In genomic region chr13:104763193-104763592, GRCm38 (mm10) we compare ENCODE assay signal across 22 mouse cellular contexts. TPM values are rescaled to one million over a fixed set of nuclear protein-coding genes. Genes with fewer than 3 reads are reported as not detected.
DNase-seq lines count a peak whose midpoint lies in the region; ATAC-seq and TF ChIP-seq lines count a peak whose summit lies in the region.
"Had no signal": no experiment of that assay in that cellular context is flagged by ENCODE, and none has a peak within 500 bp of the region (broad histone marks: within the 10 kb centered on the region; RNA-seq: fewer than 3 reads in every experiment).

No protein-coding gene starts in this region.

- no peak for TF ChIP-seq POLR2A in spleen, adult 2 months (IDR thresholded peaks at IDR 0.05; ENCODE audit: low read depth, low read length)

- no peaks in the 10 kb centered on the region for H3K36me3 ChIP-seq in spleen, adult 2 months (ENCODE audit: control insufficient read depth, insufficient read depth, low read length)
- H3K36me3 ChIP-seq: embryonic facial prominence, embryonic 15.5 days; forebrain, embryonic 12.5 days; heart, embryonic 13.5 days had no signal

- peaks cover 11% of the 10 kb centered on the region; the same call in 1 of the 2 replicates for H3K4me1 ChIP-seq in spleen, adult 2 months (ENCODE audit: control insufficient read depth, insufficient read depth, insufficient read length)
- H3K4me1 ChIP-seq: embryonic facial prominence, embryonic 15.5 days; forebrain, embryonic 12.5 days; hindbrain, embryonic 13.5 days had no signal

- H3K27ac ChIP-seq in spleen, adult 2 months (ENCODE audit: insufficient read depth, low read length): peak overlapping the region; percentile 41; the same call in 1 of the 2 replicates
- H3K27ac ChIP-seq: embryonic facial prominence, embryonic 15.5 days; forebrain, embryonic 12.5 days; heart, embryonic 13.5 days; hindbrain, embryonic 13.5 days had no signal

- H3K27me3 ChIP-seq in spleen, adult 2 months (ENCODE audit: control insufficient read depth, insufficient read depth, low read length): no peaks in the 10 kb centered on the region
- H3K27me3 ChIP-seq: embryonic facial prominence, embryonic 15.5 days; forebrain, embryonic 12.5 days; heart, embryonic 13.5 days; hindbrain, embryonic 13.5 days had no signal

- DNase-seq in spleen, adult 2 months (ENCODE audit: low read depth in 1 of 2, low spot score in 2 of 2): no peak
- DNase-seq in spleen, adult 18-20 months: no peak
- DNase-seq in induced T-regulatory cell, adult 2 months (ENCODE audit: low read depth): peak; percentile 23
- DNase-seq in thymus, postnatal 4 days: no peak
- no peak for DNase-seq in frontal cortex, postnatal 10 days (ENCODE audit: low spot score in 2 of 2)
- no peak for DNase-seq in lung, postnatal 14 days
- DNase-seq: adrenal gland, postnatal 10 days; cerebellum, adult 11 months; cerebellum, adult 8-10 months; cerebellum, postnatal 14 days; embryo, embryonic 11 days; gastrocnemius, postnatal 36 days; heart, adult 11 months; heart, postnatal 10 days had no signal

- WGBS in spleen, adult 2 months: 70% methylated on average over 3 of the region's 3 CpGs

- no peak overlapping the region for H3K4me3 ChIP-seq in spleen, adult 2 months (ENCODE audit: extremely low read depth, insufficient read depth, insufficient read length)
- H3K4me3 ChIP-seq: embryonic facial prominence, embryonic 15.5 days; erythroblast, embryonic 14.5 days; forebrain, embryonic 12.5 days; heart, embryonic 13.5 days; hindbrain, embryonic 13.5 days had no signal

- no peak for TF ChIP-seq CTCF in spleen, adult 2 months (IDR thresholded peaks at IDR 0.05; ENCODE audit: extremely low read depth, insufficient read depth, insufficient read length, insufficient replicate concordance)

- ATAC-seq in CD4-positive, CD25-positive, alpha-beta regulatory T cell, adult 4 months: peak; percentile 60
- ATAC-seq: forebrain, embryonic 16.5 days; intestine, postnatal 0 days had no signal

RNA-seq across cellular contexts. Expression of gene Srek1ip1, which starts 29.1 kb away (rescaled TPM):
- polyA plus RNA-seq in spleen, adult 2 months (2012; rRNA removed): 3.0 and 3.2 TPM in 2 replicates
- polyA plus RNA-seq in CD4-positive, CD25-positive, alpha-beta regulatory T cell, adult 4 months (2017; shearing (Covaris generic)): 10 to 100 TPM; 10.7 to 19.2 TPM

RNA-seq across cellular contexts. Expression of gene Cwc27, which starts 53.7 kb away (rescaled TPM):
- 1.7 and 2.4 TPM in 2 replicates for polyA plus RNA-seq in spleen, adult 2 months (2012; rRNA removed)
- 10 to 100 TPM; 37.9 to 48.4 TPM for polyA plus RNA-seq in CD4-positive, CD25-positive, alpha-beta regulatory T cell, adult 4 months (2017; shearing (Covaris generic))

Comparison
In these comparisons a context has a peak if more than half of its experiments do, and no peak if none do; other contexts are left out.
1. RNA of gene Cwc27, which starts 53.7 kb away (polyA plus RNA-seq): 37.9 to 48.4 TPM in CD4-positive, CD25-positive, alpha-beta regulatory T cell, adult 4 months; 1.7 to 2.4 TPM in spleen, adult 2 months; every median in the first group is over 10 times any median in the second.